Mouse (Mus musculus): ENCODE results near the gene Hcfc1. TPM values are rescaled to one million over a fixed set of nuclear protein-coding genes. Genes with fewer than 3 reads are reported as not detected.
A peak's percentile ranks its signal among the peaks of the same experiment; 100 is the strongest.

The Hcfc1 gene
- polyA plus RNA-seq, 1 experiment from 2014 or later = 56.8 TPM

DNA sequence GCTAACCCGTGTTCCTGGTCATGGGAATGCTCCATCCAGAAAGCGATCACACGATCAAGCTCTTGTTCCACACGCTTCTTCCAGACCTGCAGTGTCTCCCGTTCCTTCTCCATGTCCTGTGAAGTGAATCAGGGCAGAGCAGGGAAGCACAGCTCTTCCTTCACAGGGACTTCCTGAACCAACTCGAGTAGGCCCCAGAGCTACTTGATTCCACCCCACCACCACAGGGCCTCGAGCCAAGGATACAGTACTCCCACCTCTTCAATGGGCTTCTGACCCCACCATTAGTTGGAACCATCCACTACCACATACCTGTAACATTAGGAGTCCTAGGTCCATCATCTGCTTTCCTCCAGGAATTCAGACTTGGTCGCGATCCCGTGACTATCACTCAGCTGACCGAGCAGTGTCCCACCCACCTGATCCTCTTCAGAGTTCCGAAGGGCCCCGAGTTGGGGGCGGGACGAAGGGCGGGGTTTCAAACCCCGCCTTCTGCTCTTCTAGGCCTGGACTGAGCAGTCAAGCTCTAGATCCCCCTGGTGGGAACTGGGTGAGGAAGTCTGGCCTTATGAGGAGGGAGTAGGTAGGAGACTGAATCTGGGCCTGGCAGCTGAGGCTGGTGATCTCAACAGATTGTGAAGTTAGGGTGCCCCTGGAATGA is 35.6 kb downstream of the Hcfc1 start, which contains the start of gene Renbp:
Renbp (minus strand) TSS at position 449 of the 661 bp plus-strand sequence.
- no peaks in the 10 kb centered on the region for H3K36me3 ChIP-seq
- H3K9me3 ChIP-seq = no peaks in the 10 kb centered on the region
- 38% methylated on average over 17 of the region's 17 CpGs for WGBS
- no peaks in the 10 kb centered on the region for H3K27me3 ChIP-seq
- H3K9ac ChIP-seq = no peak within 1 kb of the TSS
- H3K27ac ChIP-seq = no peak within 1 kb of the TSS
- ATAC-seq (ENCODE audit: borderline replicate concordance, extremely low read depth, low FRiP score, low TSS enrichment) = peak; percentile 92
- H3K4me1 ChIP-seq = no peaks in the 10 kb centered on the region
- peak within 1 kb of the TSS; percentile 47 for H3K4me2 ChIP-seq
- H3K4me3 ChIP-seq = peak within 1 kb of the TSS; percentile 34

DNA sequence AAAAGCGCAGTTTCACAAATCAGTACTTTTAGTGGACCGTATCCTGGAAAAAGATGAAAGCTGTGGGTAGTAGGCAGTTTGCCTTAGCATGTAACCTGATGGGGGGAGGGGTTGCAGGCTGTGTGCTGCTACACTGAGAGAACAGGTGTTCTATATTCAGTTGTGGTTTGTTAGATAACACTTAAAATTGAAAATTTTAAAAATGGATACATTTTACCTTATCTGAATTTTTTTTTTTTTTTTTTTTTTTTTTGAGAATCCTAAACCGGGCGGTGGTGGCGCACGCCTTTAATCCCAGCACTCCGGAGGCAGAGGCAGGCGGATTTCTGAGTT is 43.6 kb downstream of the Hcfc1 start:
- Histone ChIP-seq H3K4me2 (peak overlapping the region; percentile 74), H3K27ac (peak overlapping the region; percentile 82), H3K9ac (peak overlapping the region; percentile 53), H3K27me3 (no peaks in the 10 kb centered on the region), H3K4me3 (peak overlapping the region; percentile 58), H3K4me1 (0 out of 2 replicates have a peak, but pooled peaks cover 4% of the 10 kb centered on the region), H3K36me3 (peaks cover 8% of the 10 kb centered on the region; the same call in 1 of the 2 replicates), H3K9me3 (no peaks in the 10 kb centered on the region)
- no peak for ATAC-seq (ENCODE audit: borderline replicate concordance, extremely low read depth, low FRiP score, low TSS enrichment)
- 74% methylated on average over 8 of the region's 8 CpGs for WGBS

DNA sequence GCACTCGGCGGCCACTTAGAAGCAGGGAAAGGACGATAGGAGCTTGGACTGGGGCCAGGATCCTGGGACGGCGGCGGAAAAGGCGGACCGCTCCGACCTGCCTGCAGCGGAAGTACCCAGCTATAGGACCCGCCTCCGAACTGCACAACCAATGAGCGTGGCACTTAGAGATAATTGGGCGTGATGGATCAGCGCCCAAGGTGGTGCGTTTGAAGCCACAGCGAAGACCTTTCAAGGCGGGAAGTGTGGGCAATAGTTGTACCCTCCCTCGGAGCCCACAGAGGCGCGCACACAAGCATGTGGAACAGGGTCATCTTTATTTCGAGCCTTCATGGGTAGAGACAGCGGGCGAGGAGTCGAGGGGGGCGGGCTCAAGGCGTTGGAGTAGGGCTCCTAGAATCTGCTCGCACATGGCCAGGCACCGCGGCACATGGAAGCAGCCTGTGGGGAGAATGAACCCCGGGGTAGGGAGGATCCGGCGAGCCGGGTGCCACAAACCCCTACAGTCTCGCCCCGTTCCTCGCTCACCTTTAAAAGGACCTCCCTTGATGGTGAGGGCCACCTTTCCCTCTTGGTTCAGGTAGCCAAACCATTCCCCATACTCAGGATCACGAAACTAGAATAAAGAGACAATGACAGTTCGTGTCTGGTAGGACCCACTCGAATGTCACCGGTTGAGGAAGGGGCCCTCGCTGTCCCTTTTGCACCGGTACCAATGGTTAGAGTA is 44.2 kb downstream of the Hcfc1 start, which contains the start of the genes Arhgap4 and Naa10:
Arhgap4 (minus strand) TSS at position 48 of the 727 bp plus-strand sequence.
Naa10 (minus strand) TSS at position 122 of the 727 bp plus-strand sequence.
- Histone ChIP-seq H3K4me2 (peak within 1 kb of the TSS; percentile 74), H3K27me3 (no peaks in the 10 kb centered on the region), H3K9ac (peak within 1 kb of the TSS; percentile 63), H3K27ac (peak within 1 kb of the TSS; percentile 82), H3K4me3 (peak within 1 kb of the TSS; percentile 58), H3K4me1 (0 out of 2 replicates have a peak, but pooled peaks cover 4% of the 10 kb centered on the region), H3K36me3 (peaks cover 8% of the 10 kb centered on the region; the same call in 1 of the 2 replicates), H3K9me3 (no peaks in the 10 kb centered on the region)
- WGBS = 13% methylated on average over 43 of the region's 43 CpGs
- peak; percentile 98 for ATAC-seq (ENCODE audit: borderline replicate concordance, extremely low read depth, low FRiP score, low TSS enrichment)

DNA sequence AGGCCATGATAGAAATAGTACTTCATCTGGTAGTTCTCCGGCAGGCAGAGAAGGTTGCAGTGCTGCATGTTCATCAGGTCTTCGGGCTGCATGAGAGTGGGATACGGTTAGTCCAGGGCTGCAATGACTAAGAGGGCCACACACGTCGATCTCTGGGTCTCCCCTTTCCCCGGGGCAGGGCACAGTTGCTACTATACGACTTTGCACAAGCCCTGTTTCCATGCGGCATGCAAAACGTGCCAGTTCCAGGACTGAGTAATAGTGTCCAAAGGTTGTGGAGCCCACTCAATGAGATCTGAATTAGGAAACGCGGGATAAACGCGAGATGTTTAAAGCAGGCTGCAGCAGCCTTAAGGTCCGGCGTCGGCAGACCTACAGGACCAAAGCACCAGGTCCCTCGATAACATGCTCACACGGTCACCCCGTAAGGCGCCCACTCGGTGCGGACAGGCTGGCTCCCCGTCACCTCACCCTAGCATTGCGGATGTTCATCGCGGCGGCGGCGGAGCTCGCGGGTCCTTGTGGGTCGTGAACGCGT is 44.8 kb downstream of the Hcfc1 start:
- Histone ChIP-seq H3K9me3 (no peaks in the 10 kb centered on the region), H3K9ac (peak overlapping the region; percentile 63), H3K4me2 (peak overlapping the region; percentile 74), H3K27me3 (no peaks in the 10 kb centered on the region), H3K36me3 (peaks cover 8% of the 10 kb centered on the region; the same call in 1 of the 2 replicates), H3K4me1 (0 out of 2 replicates have a peak, but pooled peaks cover 4% of the 10 kb centered on the region), H3K4me3 (peak overlapping the region; percentile 58), H3K27ac (peak overlapping the region; percentile 82)
- peak; percentile 25; the same call in 1 of the 2 replicates for ATAC-seq (ENCODE audit: borderline replicate concordance, extremely low read depth, low FRiP score, low TSS enrichment)
- WGBS = 13% methylated on average over 34 of the region's 34 CpGs

DNA sequence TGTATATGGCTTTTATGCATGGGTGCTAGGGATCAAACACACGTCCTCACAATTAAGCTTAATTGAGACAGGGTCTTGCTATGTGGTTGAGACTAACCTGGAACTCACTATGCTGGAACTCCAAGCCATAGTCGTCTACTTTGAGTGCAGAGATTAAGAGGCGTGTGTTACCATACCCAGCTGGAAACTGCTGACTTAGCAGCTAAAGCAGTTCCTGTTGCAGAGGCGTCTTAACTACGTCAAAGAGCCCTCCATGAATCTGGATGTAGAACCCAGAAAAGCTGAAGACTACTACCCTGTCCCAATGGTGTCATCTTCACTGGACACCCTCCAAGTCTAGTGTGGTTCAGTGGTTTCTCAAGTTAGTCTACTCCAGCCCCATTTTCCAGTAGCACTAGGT is 47.5 kb downstream of the Hcfc1 start:
- H3K4me2 ChIP-seq = no peak overlapping the region
- no peak overlapping the region for H3K27ac ChIP-seq
- ATAC-seq (ENCODE audit: borderline replicate concordance, extremely low read depth, low FRiP score, low TSS enrichment) = no peak
- H3K36me3 ChIP-seq = peaks cover 8% of the 10 kb centered on the region; the same call in 1 of the 2 replicates
- H3K27me3 ChIP-seq = no peaks in the 10 kb centered on the region
- no peaks in the 10 kb centered on the region for H3K9me3 ChIP-seq
- H3K4me3 ChIP-seq = no peak overlapping the region
- no peak overlapping the region for H3K9ac ChIP-seq
- 79% methylated on average over 5 of the region's 5 CpGs for WGBS
- 0 out of 2 replicates have a peak, but pooled peaks cover 4% of the 10 kb centered on the region for H3K4me1 ChIP-seq

DNA sequence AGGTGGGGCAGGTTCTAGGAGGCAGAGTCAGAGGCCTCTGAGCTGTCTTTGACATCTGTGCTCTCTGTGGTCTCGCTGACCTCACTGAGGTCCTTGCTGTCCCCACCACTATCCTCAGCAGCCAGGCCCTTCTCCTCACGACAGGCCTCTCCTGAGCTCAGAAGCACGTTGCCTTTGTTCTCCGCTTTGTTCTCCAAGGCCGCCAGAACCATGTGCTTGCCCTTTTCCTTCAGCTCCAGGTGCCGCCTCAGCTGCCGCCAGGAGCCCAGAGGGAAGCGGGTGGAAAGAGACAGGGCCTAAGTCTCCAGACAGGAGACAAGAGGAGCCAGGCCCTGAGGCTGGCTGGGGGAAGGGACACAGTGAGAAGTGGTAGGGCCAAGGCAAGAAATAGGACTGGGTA is 49.2 kb downstream of the Hcfc1 start:
- no peak for ATAC-seq (ENCODE audit: borderline replicate concordance, extremely low read depth, low FRiP score, low TSS enrichment)
- H3K27ac ChIP-seq = no peak overlapping the region

DNA sequence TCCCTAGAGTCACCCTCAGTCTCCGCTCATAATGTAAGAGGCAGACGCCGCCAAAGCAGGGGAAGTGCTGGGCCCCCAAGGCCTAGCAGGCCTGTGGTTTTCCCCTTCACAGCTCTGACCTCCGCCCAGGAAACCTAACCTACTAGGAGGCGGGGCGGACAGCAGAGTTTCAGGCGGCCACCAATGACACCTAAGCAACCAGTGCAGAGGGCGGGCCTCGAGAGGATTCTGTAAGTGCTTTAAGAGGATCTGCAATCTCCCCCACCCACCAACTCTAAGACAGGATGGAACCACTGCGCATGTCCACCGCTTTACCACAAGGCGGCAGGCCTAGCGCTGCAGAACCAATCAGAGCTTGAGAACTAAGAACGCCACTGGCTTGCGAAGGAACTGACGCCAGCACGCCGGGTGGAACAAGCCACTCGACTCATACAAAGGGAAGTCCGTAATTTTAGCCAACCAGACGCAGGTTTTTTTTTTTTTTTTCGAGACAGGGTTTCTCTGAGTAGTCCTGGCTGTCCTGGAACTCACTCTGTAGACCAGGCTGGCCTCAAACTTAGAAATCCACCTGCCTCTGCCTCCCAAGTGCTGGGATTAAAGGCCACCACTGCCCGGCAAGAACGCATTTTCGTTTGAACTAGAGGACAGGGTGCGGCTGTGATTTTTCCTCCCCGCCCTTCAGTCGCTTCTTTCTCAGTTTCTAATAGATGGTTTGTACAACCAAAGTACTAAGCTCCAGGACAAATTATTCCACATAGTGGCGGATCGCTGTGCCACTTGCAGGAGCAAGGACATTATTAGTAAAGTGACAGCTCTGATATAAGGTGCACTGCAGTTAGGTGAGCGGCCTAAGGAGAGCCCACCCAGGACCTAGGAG is 51.1 kb downstream of the Hcfc1 start:
- Histone ChIP-seq H3K9ac (0 out of 2 replicates have a peak overlapping the region, but pooled peaks have one; percentile 4), H3K36me3 (peaks cover 8% of the 10 kb centered on the region; the same call in 1 of the 2 replicates), H3K4me1 (no peaks in the 10 kb centered on the region; the same call in 1 of the 2 replicates), H3K4me2 (peak overlapping the region; percentile 48), H3K27ac (peak overlapping the region; percentile 81), H3K4me3 (peak overlapping the region; percentile 24; the same call in 1 of the 2 replicates), H3K9me3 (no peaks in the 10 kb centered on the region), H3K27me3 (no peaks in the 10 kb centered on the region)
- ATAC-seq (ENCODE audit: borderline replicate concordance, extremely low read depth, low FRiP score, low TSS enrichment) = peak; percentile 97
- 25% methylated on average over 31 of the region's 31 CpGs for WGBS

More for the DNA sequence above, 49.2 kb downstream of the Hcfc1 start:
- no peak overlapping the region for H3K4me3 ChIP-seq
- H3K36me3 ChIP-seq = peaks cover 8% of the 10 kb centered on the region; the same call in 1 of the 2 replicates
- H3K9ac ChIP-seq = no peak overlapping the region
- 0 out of 2 replicates have a peak, but pooled peaks cover 4% of the 10 kb centered on the region for H3K4me1 ChIP-seq
- H3K4me2 ChIP-seq = no peak overlapping the region
- H3K27me3 ChIP-seq = no peaks in the 10 kb centered on the region
- WGBS = 79% methylated on average over 8 of the region's 8 CpGs
- no peaks in the 10 kb centered on the region for H3K9me3 ChIP-seq

DNA sequence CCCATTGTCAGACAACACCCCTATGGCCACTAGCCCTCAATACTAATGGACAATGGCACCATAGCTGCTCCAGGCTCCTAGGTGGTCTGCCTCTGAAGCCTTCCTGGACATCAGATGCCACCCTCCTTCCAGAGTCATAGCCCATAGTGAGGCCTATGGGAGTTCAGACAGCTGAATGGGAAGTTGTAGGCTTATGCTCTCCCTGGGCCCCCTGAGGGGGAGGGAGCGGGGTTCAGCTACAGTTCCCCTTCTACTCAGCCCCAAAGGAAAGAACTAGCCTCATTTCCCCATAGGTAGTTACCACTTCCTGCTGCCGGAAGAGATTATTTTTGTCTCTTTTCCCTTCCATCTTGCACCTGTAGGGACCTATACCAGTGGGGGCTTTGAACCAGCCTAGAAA is 54.6 kb downstream of the Hcfc1 start:
- Histone ChIP-seq H3K4me1 (no peaks in the 10 kb centered on the region; the same call in 1 of the 2 replicates), H3K27me3 (no peaks in the 10 kb centered on the region), H3K27ac (no peak overlapping the region), H3K4me2 (no peak overlapping the region), H3K9ac (no peak overlapping the region), H3K36me3 (no peaks in the 10 kb centered on the region), H3K4me3 (no peak overlapping the region), H3K9me3 (no peaks in the 10 kb centered on the region)
- WGBS = 83% methylated on average over 2 of the region's 2 CpGs
- ATAC-seq (ENCODE audit: borderline replicate concordance, extremely low read depth, low FRiP score, low TSS enrichment) = no peak

DNA sequence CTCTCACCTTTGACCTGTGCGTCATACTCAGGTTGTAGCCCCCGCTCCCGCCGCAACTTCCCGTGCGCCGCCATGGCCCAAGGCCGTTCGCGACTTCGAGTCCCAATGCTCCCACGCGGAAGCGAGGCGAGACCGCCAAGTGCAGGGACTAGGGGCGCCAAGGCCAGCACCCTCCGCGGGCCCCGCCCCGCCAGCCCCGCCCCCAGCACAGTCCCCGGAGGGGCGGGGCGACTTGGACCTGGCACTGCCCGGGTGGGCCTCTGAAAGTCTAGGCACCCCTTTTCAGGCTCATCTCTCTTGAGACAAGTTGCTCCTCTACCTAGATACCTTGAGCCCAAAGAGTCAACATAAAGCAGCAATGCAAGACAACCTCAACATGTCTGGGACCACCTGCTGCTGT is 55.0 kb downstream of the Hcfc1 start:
- no peak overlapping the region for H3K27ac ChIP-seq
- no peaks in the 10 kb centered on the region for H3K9me3 ChIP-seq
- H3K36me3 ChIP-seq = no peaks in the 10 kb centered on the region
- H3K9ac ChIP-seq = no peak overlapping the region
- peak overlapping the region; percentile 46 for H3K4me2 ChIP-seq
- 29% methylated on average over 19 of the region's 26 CpGs for WGBS
- no peak for ATAC-seq (ENCODE audit: borderline replicate concordance, extremely low read depth, low FRiP score, low TSS enrichment)
- H3K4me3 ChIP-seq = peak overlapping the region; percentile 7; the same call in 1 of the 2 replicates
- no peaks in the 10 kb centered on the region for H3K27me3 ChIP-seq
- no peaks in the 10 kb centered on the region; the same call in 1 of the 2 replicates for H3K4me1 ChIP-seq

DNA sequence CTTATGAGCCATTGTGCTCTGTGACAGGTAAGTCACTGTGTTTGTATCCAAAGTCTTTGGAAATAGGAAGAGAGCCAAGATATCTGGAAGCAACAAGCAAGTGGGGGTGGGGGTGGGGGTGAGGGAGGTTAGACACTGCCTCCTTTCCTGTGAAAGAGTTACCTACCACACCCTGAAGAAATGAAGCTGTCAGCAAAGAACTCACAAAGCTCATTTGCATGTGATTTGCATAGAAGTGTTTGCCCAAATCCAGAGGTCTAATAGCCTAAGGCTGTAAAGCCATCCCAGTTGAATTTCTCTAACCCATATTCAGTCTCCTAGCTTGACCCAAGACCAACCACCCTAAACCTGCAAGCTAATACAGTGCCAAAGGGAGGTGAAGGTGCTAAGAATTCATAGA is 55.7 kb downstream of the Hcfc1 start:
- Histone ChIP-seq H3K27me3 (no peaks in the 10 kb centered on the region), H3K4me1 (no peaks in the 10 kb centered on the region; the same call in 1 of the 2 replicates), H3K36me3 (no peaks in the 10 kb centered on the region), H3K4me2 (no peak overlapping the region), H3K4me3 (no peak overlapping the region), H3K9ac (no peak overlapping the region), H3K27ac (no peak overlapping the region), H3K9me3 (no peaks in the 10 kb centered on the region)
- no peak for ATAC-seq (ENCODE audit: borderline replicate concordance, extremely low read depth, low FRiP score, low TSS enrichment)

DNA sequence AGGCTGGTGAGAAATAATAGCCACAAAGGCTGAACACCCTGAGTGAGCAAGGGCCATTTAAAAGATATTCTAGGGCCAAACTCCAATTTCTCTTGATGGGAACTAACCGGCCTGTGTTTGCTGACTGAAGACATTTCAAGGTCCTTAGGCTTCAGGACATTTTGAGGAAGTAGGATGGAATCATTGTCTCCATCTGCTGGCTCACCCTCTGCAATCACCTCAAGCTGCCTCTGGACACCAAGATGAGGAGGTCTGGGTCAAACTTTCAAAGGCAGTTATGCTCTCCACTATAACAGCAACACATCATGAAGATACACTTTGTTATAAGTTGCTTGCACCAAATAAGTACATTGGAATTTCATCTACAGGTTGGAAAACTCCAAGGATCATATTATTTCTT is 56.1 kb downstream of the Hcfc1 start:
- H3K36me3 ChIP-seq = no peaks in the 10 kb centered on the region
- no peak overlapping the region for H3K4me2 ChIP-seq
- no peak overlapping the region for H3K27ac ChIP-seq
- no peaks in the 10 kb centered on the region for H3K9me3 ChIP-seq
- no peak overlapping the region for H3K9ac ChIP-seq
- no peak overlapping the region for H3K4me3 ChIP-seq
- H3K4me1 ChIP-seq = no peaks in the 10 kb centered on the region; the same call in 1 of the 2 replicates
- WGBS = 74% methylated on average over 1 of the region's 1 CpGs
- no peak for ATAC-seq (ENCODE audit: borderline replicate concordance, extremely low read depth, low FRiP score, low TSS enrichment)
- H3K27me3 ChIP-seq = no peaks in the 10 kb centered on the region
